Mouse (Mus musculus) intestine, embryonic 16.5 days (tissue): ENCODE data around the gene Mybpc2. TPM values are rescaled to one million over a fixed set of nuclear protein-coding genes. Genes with fewer than 3 reads are reported as not detected.

Experiments
- ATAC-seq: fragments of 200-750 bp; cut with Nextera tagmentation; 2 replicates; pipeline ENCODE4 v1.8.0; 2017; ENCODE audit warnings: moderate TSS enrichment, moderate library complexity
- H3K27ac ChIP-seq: fragments of 300-500 bp; sonication (generic); 2 replicates; pipeline ENCODE4 v1.5.1; 2014; ENCODE audit warnings: mild to moderate bottlenecking, low read length
- H3K27me3 ChIP-seq: fragments of 300-500 bp; sonication (generic); replicated peaks from 2 replicates; pipeline ENCODE4 v1.6.1; 2014; ENCODE audit warnings: low read length, control low read depth, mixed read lengths; ENCODE audit not compliant: control insufficient read depth, insufficient read depth
- H3K36me3 ChIP-seq: fragments of 300-500 bp; sonication (generic); 2 replicates; pipeline ENCODE4 v1.6.1; 2014; ENCODE audit warnings: low read length, control low read depth; ENCODE audit not compliant: control insufficient read depth, insufficient read depth
- H3K4me1 ChIP-seq: fragments of 300-500 bp; sonication (generic); 2 replicates; pipeline ENCODE4 v1.6.1; 2014; ENCODE audit warnings: low read length, control low read depth, mixed read lengths; ENCODE audit not compliant: control insufficient read depth, insufficient read depth
- H3K4me2 ChIP-seq: fragments of 300-500 bp; sonication (generic); 2 replicates; pipeline ENCODE4 v1.6.1; 2014; ENCODE audit warnings: low read depth, low read length, control low read depth
- H3K4me3 ChIP-seq: fragments of 300-500 bp; sonication (generic); 2 replicates; pipeline ENCODE4 v1.5.1; 2014; ENCODE audit warnings: mild to moderate bottlenecking, low read length
- H3K9ac ChIP-seq: fragments of 300-500 bp; sonication (generic); 2 replicates; pipeline ENCODE4 v1.6.1; 2014; ENCODE audit warnings: low read depth, low read length
- H3K9me3 ChIP-seq: fragments of 300-500 bp; sonication (generic); 2 replicates; pipeline ENCODE4 v1.6.1; 2016; ENCODE audit warnings: low read length, control low read depth; ENCODE audit not compliant: control insufficient read depth
- WGBS: fragments of 180-500 bp; shearing (Covaris S2); extraction: QIAGEN DNeasy Blood & Tissue Kit; methylation state at CpG from one replicate; pipeline ENCODE4 v1.1.7; 2014; 5-methylcytosine and 5-hydroxymethylcytosine counted together
- polyA plus RNA-seq: library from polyadenylated mRNA; unstranded; fragments of >200 nt; fragmentation: Nextera tagmentation; extraction: Ambion mirVana; gene quantifications from 2 replicates; pipeline ENCODE4 v1.2.1, GENCODE M21; 2015

The Mybpc2 gene
- polyA plus RNA-seq, 1 experiment from 2014 or later: 0.45 TPM

GRCm38 (mm10) chr7:44537009-44537408, 12.6 kb upstream of the Mybpc2 start:
- Histone ChIP-seq H3K4me2 (no peak overlapping the region), H3K9ac (no peak overlapping the region), H3K9me3 (no peaks in the 10 kb centered on the region), H3K36me3 (peaks cover 13% of the 10 kb centered on the region), H3K4me3 (no peak overlapping the region), H3K27ac (no peak overlapping the region), H3K4me1 (peaks cover 3% of the 10 kb centered on the region; the same call in 1 of the 2 replicates), H3K27me3 (no peaks in the 10 kb centered on the region)
- ATAC-seq: no peak
- WGBS: 78% methylated on average over 7 of the region's 7 CpGs

DNA sequence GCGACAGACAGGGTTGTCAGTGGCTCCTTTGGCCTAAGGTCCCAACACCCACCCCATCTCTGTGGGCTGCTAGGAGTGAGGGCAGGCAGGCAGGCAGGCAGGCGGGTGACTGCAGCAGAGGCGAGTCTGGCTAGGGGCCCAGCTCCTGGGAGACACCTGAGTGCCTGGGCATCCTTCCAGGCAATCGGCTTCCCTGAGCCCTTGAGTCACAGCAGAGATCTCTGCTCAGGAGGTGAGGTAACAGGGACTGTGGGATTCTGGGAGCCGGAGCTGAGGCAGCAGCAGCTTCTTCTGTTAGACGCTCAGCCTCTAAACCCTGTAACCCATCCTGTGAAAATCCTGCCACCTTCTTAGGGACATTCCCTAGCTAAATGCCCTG, 12.1 kb upstream of the Mybpc2 start:
- H3K27me3 ChIP-seq: no peaks in the 10 kb centered on the region
- no peak for ATAC-seq
- peaks cover 11% of the 10 kb centered on the region for H3K36me3 ChIP-seq
- no peak overlapping the region for H3K9ac ChIP-seq
- WGBS: 80% methylated on average over 6 of the region's 6 CpGs
- no peak overlapping the region for H3K4me3 ChIP-seq
- H3K27ac ChIP-seq: no peak overlapping the region
- H3K4me1 ChIP-seq: peaks cover 3% of the 10 kb centered on the region; the same call in 1 of the 2 replicates
- no peak overlapping the region for H3K4me2 ChIP-seq
- H3K9me3 ChIP-seq: no peaks in the 10 kb centered on the region

- WGBS: 91% methylated on average over 27 of the region's 27 CpGs
- Histone ChIP-seq H3K27ac (no peak overlapping the region), H3K36me3 (peaks cover 4% of the 10 kb centered on the region)
These were observed 11.5 kb upstream of the Mybpc2 start for GRCm38 (mm10) chr7:44535657-44536589.

DNA sequence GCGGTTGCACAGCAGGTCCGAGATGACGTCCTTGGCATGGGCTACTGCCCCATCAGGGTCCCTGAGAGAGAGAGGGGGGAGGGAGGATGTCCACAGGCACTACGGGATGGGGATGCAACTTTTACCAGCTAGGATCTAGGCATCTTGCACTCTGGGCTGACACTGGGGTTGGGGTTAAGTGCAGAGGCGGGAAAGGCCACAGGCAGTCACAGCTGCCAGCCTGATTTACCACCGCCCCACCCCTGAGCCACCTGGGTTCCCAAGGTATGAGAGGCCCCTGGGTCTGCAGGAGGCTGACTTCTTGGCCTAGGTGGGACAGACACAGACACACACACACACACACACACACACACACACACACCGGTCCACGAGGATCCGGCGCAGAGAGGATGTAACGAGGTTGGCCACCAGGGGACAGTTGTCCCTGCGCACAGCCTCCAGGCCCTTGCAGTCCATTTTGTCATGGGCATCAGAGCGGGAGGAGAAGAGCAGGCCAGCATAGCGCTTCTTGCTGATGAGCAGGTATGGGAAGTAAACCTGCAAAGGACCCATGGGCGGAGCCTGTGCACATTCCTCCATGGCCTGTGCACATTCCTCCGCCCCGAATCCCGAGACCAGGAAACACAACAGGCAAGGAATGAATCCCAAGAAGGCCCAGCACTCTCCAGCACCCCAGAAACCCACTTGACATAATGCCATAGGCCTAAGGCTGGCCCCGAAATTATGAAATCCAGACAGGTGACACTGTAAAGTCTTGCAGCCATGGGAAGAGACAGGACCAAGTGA, 10.4 kb upstream of the Mybpc2 start:
- no peak overlapping the region for H3K9ac ChIP-seq
- no peak for ATAC-seq
- H3K27me3 ChIP-seq: no peaks in the 10 kb centered on the region
- no peaks in the 10 kb centered on the region for H3K9me3 ChIP-seq
- H3K4me3 ChIP-seq: no peak overlapping the region
- no peak overlapping the region for H3K27ac ChIP-seq
- peaks cover 3% of the 10 kb centered on the region; the same call in 1 of the 2 replicates for H3K4me1 ChIP-seq
- no peaks in the 10 kb centered on the region; the same call in 1 of the 2 replicates for H3K36me3 ChIP-seq
- H3K4me2 ChIP-seq: no peak overlapping the region
- WGBS: 81% methylated on average over 19 of the region's 19 CpGs

More at GRCm38 (mm10) chr7:44535657-44536589, 11.5 kb upstream of the Mybpc2 start:
- Histone ChIP-seq H3K4me3 (no peak overlapping the region), H3K4me1 (peaks cover 3% of the 10 kb centered on the region; the same call in 1 of the 2 replicates), H3K27me3 (no peaks in the 10 kb centered on the region), H3K9me3 (no peaks in the 10 kb centered on the region), H3K4me2 (no peak overlapping the region), H3K9ac (0 out of 2 replicates have a peak overlapping the region, but pooled peaks have one; percentile 10)
- no peak for ATAC-seq

DNA sequence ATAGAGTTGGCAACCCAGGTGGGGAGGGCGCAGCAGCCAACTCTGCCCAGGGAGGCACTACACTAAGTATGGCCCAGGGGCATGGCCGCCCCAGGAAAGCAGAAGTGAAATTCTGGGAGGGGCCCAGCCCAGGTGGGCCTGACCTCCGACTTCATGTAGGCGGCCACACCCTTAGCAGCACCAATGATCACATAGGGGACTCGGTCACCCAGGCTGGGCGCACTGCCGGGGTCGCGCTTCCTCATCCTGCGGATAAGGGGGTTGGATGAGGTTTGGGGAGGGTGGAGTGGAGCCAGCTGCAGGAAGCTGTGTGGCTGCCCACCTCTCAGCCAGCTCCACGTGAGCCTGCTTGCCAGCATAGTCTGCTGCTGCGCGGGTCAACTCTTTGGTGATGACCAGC, 9.8 kb upstream of the Mybpc2 start:
- H3K4me1 ChIP-seq: peaks cover 3% of the 10 kb centered on the region; the same call in 1 of the 2 replicates
- H3K9ac ChIP-seq: no peak overlapping the region

GRCm38 (mm10) chr7:44533746-44534045, 9.2 kb upstream of the Mybpc2 start:
- H3K36me3 ChIP-seq: no peaks in the 10 kb centered on the region; the same call in 1 of the 2 replicates
- no peak overlapping the region for H3K27ac ChIP-seq
- no peak overlapping the region for H3K9ac ChIP-seq
- no peak overlapping the region for H3K4me3 ChIP-seq
- WGBS: 78% methylated on average over 12 of the region's 12 CpGs
- H3K27me3 ChIP-seq: no peaks in the 10 kb centered on the region
- no peak overlapping the region for H3K4me2 ChIP-seq
- ATAC-seq: no peak
- H3K9me3 ChIP-seq: no peaks in the 10 kb centered on the region
- peaks cover 5% of the 10 kb centered on the region; the same call in 1 of the 2 replicates for H3K4me1 ChIP-seq

More for the DNA sequence above, 9.8 kb upstream of the Mybpc2 start:
- no peak overlapping the region for H3K4me2 ChIP-seq
- H3K9me3 ChIP-seq: no peaks in the 10 kb centered on the region
- no peaks in the 10 kb centered on the region; the same call in 1 of the 2 replicates for H3K36me3 ChIP-seq
- H3K4me3 ChIP-seq: no peak overlapping the region
- H3K27me3 ChIP-seq: no peaks in the 10 kb centered on the region
- no peak for ATAC-seq
- 81% methylated on average over 13 of the region's 13 CpGs for WGBS
- no peak overlapping the region for H3K27ac ChIP-seq

DNA sequence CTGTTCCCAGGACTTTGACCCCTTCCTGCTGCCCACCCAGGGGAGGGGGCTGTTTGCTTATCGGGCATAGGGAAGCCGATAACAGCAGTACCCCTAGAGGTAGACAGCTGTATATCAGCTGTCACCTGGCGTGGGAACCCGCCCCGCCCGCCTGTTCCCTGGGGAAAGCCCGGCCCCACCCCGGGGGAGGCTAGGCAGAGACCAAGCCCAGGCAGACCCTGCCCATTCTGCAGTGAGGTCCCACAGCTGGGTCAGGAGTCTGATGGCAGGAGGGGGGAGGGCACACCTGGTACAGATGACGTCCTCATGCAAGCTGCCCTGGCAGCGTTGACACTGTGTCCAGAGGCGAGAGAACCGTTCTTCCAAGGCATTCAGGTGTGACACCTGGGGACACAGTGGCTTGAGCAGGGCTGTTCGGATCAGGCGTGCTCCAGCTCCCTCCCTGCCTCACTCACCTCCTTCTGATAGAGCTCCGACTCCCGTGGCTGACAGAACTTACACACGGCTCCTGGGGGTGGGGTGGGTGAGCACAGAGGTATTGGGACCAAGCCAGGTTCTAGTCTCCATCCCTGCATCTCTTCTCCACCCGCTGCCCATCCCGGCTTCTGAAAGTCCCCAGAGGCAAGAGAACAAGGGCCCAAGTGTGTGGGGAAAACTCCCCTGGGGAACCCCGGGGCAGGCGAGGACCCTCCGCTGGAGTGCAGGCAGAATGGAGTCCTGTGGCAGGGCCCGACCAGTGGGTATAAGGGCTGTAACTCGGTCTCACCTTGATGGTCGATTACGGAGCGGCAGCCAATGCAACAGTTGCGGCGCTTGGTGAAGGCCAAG, 8.7 kb upstream of the Mybpc2 start:
- Histone ChIP-seq H3K27ac (no peak overlapping the region), H3K9ac (no peak overlapping the region), H3K4me3 (no peak overlapping the region), H3K4me2 (no peak overlapping the region), H3K27me3 (no peaks in the 10 kb centered on the region), H3K36me3 (no peaks in the 10 kb centered on the region), H3K4me1 (peaks cover 6% of the 10 kb centered on the region; the same call in 1 of the 2 replicates), H3K9me3 (no peaks in the 10 kb centered on the region)
- 81% methylated on average over 28 of the region's 29 CpGs for WGBS
- peak; percentile 17; the same call in 1 of the 2 replicates for ATAC-seq

DNA sequence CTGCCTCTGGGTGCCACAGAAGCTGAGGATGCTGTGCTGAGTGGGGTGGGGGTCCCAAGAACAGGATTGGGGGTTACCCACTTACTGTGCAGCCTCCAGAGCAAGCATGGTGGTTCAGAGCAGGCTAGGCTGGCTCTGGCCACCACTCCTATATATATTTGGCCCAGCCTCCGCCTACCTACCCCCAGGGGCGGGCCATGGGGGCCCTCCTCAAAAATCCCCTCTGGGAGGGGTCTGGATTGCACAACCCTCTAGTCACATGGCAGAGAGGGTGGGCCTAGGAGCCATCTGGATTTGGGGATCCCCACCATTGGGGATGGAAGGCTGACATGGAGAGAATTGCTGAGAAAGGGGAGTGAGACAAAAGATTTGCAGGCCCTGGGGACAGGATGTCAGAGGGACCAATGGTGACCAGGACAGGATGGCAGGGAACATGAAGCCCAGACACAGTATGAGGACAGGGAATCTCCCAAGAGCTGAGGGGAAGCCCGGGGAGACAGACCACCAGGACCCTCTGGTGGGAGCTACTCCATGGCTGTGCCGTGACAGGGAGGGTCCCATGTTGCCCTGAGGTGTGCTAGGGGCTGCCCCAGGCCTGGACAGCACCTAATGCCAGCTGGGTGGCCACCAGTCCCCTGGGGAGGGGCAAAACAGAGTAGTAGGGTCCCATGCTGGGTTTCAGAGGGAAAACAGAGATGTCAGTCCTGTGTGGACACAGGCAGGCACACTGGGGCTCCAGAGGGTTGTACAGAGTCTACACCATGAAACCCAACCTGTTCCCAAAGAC, 7.7 kb upstream of the Mybpc2 start, which contains the start of gene Spib:
TSS of gene Spib (minus strand) at position 126 of the 787 bp plus-strand sequence.
- Histone ChIP-seq H3K36me3 (no peaks in the 10 kb centered on the region), H3K4me2 (no peak within 1 kb of the TSS), H3K9me3 (no peaks in the 10 kb centered on the region), H3K27ac (no peak within 1 kb of the TSS), H3K4me1 (peaks cover 11% of the 10 kb centered on the region), H3K4me3 (no peak within 1 kb of the TSS), H3K27me3 (peaks cover under 1% of the 10 kb centered on the region; the same call in 1 of the 2 replicates), H3K9ac (no peak within 1 kb of the TSS)
- no peak for ATAC-seq
- 74% methylated on average over 4 of the region's 4 CpGs for WGBS
